Mouse (Mus musculus) liver, embryonic 12.5 days (tissue): ENCODE results near the gene Tor1b. TPM values are rescaled to one million over a fixed set of nuclear protein-coding genes. Genes with fewer than 3 reads are reported as not detected.
A peak's percentile ranks its signal among the peaks of the same experiment; 100 is the strongest.
"Not testable (repeated sequence)": the region's sequence is repeated elsewhere in the genome, so short reads cannot be mapped to it uniquely, and the experiment has no call there.

ENCODE experiments used
- ATAC-seq: fragments of 200-750 bp; cut with Nextera tagmentation; 2 replicates; pipeline ENCODE4 v1.8.0; 2017; ENCODE audit warnings: moderate number of reproducible peaks, mild to moderate bottlenecking, moderate library complexity
- H3K27ac ChIP-seq: fragments of 300-500 bp; sonication (generic); 2 replicates; pipeline ENCODE4 v1.5.1; 2016; ENCODE audit warnings: mild to moderate bottlenecking
- H3K27me3 ChIP-seq: fragments of 300-500 bp; sonication (generic); replicated peaks from 2 replicates; pipeline ENCODE4 v1.6.1; 2016; ENCODE audit warnings: mild to moderate bottlenecking, moderate library complexity
- H3K36me3 ChIP-seq: fragments of 300-500 bp; sonication (generic); 2 replicates; pipeline ENCODE4 v1.6.1; 2016; ENCODE audit warnings: mild to moderate bottlenecking, moderate library complexity
- H3K4me1 ChIP-seq: fragments of 300-500 bp; sonication (generic); 2 replicates; pipeline ENCODE4 v1.6.1; 2016
- H3K4me2 ChIP-seq: fragments of 300-500 bp; sonication (generic); 2 replicates; pipeline ENCODE4 v1.6.1; 2016; ENCODE audit warnings: mild to moderate bottlenecking, moderate library complexity
- H3K4me3 ChIP-seq: fragments of 300-500 bp; sonication (generic); 2 replicates; pipeline ENCODE4 v1.5.1; 2016; ENCODE audit warnings: mild to moderate bottlenecking, moderate library complexity
- H3K9ac ChIP-seq: fragments of 300-500 bp; sonication (generic); 2 replicates; pipeline ENCODE4 v1.6.1; 2016; ENCODE audit warnings: mild to moderate bottlenecking, moderate library complexity
- H3K9me3 ChIP-seq: fragments of 300-500 bp; sonication (generic); replicated peaks from 2 replicates; pipeline ENCODE4 v1.6.1; 2016; ENCODE audit warnings: mild to moderate bottlenecking, moderate library complexity
- WGBS: fragments of 180-500 bp; shearing (Covaris S2); methylation state at CpG from one replicate; pipeline ENCODE4 v1.1.7; 2016; ENCODE audit not compliant: insufficient replicate concordance; 5-methylcytosine and 5-hydroxymethylcytosine counted together
- polyA plus RNA-seq: library from polyadenylated mRNA; unstranded; fragments of >200 nt; fragmentation: Nextera tagmentation; extraction: Ambion mirVana; gene quantifications from 2 replicates; pipeline ENCODE4 v1.2.1, GENCODE M21; 2016

Gene Tor1b
- polyA plus RNA-seq, 1 experiment from 2014 or later: 21.8 TPM

DNA sequence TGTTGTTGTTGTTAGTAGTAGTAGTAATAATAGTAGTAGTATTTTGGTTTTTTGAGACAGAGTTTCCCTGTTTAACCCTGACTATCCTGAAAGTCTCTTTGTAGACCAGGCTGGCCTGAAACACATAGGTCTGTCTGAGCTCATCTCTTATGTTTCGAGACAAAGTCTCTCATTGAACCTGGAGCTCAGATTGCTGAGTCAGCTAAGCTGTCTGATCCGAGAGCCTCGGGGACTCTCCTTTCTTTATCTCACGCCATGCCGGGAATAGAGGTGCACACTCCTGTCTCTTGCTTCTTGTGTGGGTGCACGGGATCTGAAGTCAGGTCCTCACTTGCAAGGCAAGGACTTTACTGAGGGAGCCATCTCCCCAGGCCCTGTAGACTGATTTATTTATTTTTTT lies 19.7 kb upstream of the Tor1b start:
- H3K4me1 ChIP-seq: peaks cover 20% of the 10 kb centered on the region
- H3K4me3 ChIP-seq: no peak overlapping the region
- ATAC-seq: no peak
- H3K27ac ChIP-seq: no peak overlapping the region
- H3K9ac ChIP-seq: no peak overlapping the region
- H3K27me3 ChIP-seq: peaks cover 5% of the 10 kb centered on the region; the same call in 1 of the 2 replicates
- no peaks in the 10 kb centered on the region for H3K36me3 ChIP-seq
- H3K9me3 ChIP-seq: no peaks in the 10 kb centered on the region
- WGBS: 64% methylated on average over 6 of the region's 6 CpGs
- no peak overlapping the region for H3K4me2 ChIP-seq

DNA sequence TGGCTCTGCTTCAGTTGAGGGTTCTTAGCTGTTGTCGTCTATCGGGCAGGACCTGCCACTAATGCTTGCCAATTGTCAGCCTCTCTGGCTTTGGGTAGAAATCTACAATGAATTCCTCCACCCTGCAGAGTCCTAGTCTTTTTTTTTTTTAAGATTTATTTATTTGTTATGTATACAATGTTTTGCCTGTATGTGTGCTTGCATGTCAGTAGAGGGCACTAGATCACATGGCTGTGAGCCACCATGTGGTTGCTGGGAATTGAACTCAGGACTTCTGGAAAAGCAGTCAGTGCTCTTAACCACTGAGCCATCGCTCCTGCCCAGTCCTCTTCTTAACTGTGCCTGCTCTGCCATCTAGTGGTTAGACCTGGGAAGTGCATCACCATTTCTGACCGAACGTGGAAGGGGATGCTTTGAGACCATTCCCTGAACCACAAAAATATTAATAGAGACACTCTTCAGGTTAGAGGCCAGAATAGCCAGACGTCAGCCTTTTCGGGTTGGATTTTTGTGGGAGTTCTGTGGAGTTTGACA lies 18.8 kb upstream of the Tor1b start:
- WGBS: 14% methylated on average over 7 of the region's 7 CpGs
- no peak for ATAC-seq
- Histone ChIP-seq H3K4me3 (no peak overlapping the region), H3K4me1 (peaks cover 11% of the 10 kb centered on the region), H3K9me3 (no peaks in the 10 kb centered on the region), H3K36me3 (no peaks in the 10 kb centered on the region), H3K27ac (no peak overlapping the region), H3K27me3 (peaks cover 5% of the 10 kb centered on the region; the same call in 1 of the 2 replicates), H3K9ac (no peak overlapping the region), H3K4me2 (no peak overlapping the region)

DNA sequence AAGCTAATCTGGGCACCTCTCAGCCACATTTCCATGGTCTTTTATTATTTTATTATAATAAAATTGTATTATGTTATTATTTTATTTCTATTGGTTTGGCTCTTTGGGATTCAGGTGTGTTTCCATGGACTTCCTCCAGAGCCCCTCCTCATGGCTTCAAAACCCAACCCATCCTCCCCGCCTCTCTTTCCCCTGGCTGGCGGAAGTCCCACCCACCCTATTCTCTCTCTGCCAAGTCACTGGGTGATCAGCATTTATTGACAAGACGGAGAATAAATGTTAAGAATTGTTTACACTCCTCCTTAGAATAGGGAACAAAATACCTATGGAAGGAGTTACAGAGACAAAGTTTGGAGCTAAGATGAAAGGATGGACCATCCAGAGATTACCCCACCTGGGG lies 16.0 kb upstream of the Tor1b start:
- Histone ChIP-seq H3K9ac (no peak overlapping the region), H3K36me3 (no peaks in the 10 kb centered on the region), H3K4me2 (no peak overlapping the region), H3K9me3 (no peaks in the 10 kb centered on the region), H3K4me1 (peaks cover 4% of the 10 kb centered on the region; the same call in 1 of the 2 replicates), H3K27ac (no peak overlapping the region), H3K27me3 (peaks cover 5% of the 10 kb centered on the region; the same call in 1 of the 2 replicates), H3K4me3 (no peak overlapping the region)
- ATAC-seq: no peak
- 49% methylated on average over 3 of the region's 3 CpGs for WGBS

DNA sequence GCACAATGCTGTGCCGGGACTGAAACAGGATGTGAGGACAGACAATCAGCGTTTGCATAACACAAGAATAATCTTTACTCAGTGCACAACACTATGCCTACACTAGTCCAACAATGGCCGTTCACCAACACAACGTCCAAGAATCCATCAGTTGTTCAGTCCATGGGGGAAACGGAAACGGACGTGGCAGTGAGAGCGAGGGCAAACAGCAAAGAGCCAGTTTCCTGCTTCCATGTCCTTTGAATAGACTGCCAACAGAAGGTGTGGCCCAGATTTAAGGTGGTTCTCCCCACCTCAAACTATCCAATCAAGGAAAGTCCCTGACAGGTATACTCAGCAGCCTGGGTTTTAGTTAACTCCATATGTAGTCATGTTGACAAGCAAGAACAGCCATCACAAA lies 15.0 kb upstream of the Tor1b start:
- Histone ChIP-seq H3K9me3 (no peaks in the 10 kb centered on the region), H3K9ac (no peak overlapping the region), H3K4me2 (no peak overlapping the region), H3K4me3 (no peak overlapping the region), H3K27me3 (peaks cover 5% of the 10 kb centered on the region; the same call in 1 of the 2 replicates), H3K27ac (no peak overlapping the region), H3K36me3 (no peaks in the 10 kb centered on the region), H3K4me1 (peaks cover 8% of the 10 kb centered on the region)
- ATAC-seq: no peak
- 67% methylated on average over 8 of the region's 8 CpGs for WGBS

DNA sequence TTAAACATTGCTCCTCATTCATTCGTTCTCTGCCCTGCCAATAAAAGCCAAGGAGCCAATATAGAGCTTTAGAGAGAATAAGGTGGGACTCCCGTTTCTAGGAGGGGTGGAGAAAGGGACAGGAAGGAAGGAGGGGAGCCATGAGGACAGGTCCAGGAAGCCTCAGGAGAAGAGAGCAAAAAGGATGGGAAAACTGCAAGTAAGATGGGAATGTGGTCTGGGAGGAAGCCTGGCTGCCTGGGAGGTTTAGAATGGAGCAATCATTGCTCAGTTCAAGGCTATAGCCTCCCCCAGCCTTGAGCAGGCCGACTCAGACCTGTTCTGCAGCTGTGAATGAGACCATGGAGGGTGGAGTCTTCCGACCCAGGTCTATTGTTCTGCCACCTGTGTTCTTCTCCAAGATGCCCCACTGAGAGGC lies 14.2 kb upstream of the Tor1b start:
- no peak overlapping the region for H3K27ac ChIP-seq

DNA sequence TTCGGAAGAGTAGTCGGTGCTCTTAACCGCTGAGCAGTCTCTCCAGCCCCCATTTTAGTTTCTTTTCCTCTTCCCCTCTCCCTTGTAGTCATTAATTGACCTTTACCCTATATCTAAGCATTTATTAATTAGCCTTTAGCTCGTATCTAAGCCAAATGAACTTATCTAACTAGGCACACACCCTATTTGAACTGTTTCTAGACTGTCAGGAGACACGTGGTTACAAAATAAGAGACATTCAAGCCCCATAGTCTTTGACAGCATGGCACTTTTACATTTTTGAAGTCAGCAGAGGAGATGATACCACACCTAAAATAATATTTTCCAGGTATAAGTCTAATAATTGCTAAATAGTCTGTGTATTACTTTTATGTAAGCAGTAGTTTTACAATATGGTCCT lies 11.2 kb upstream of the Tor1b start:
- Histone ChIP-seq H3K9ac (no peak overlapping the region), H3K36me3 (no peaks in the 10 kb centered on the region), H3K9me3 (no peaks in the 10 kb centered on the region), H3K27me3 (no peaks in the 10 kb centered on the region), H3K4me2 (no peak overlapping the region), H3K4me3 (no peak overlapping the region), H3K4me1 (peaks cover 8% of the 10 kb centered on the region), H3K27ac (no peak overlapping the region)
- WGBS: 68% methylated on average over 5 of the region's 5 CpGs
- no peak for ATAC-seq

More for the DNA sequence above, 14.2 kb upstream of the Tor1b start:
- Histone ChIP-seq H3K9ac (no peak overlapping the region), H3K36me3 (no peaks in the 10 kb centered on the region), H3K4me3 (no peak overlapping the region), H3K4me2 (no peak overlapping the region), H3K4me1 (peaks cover 8% of the 10 kb centered on the region), H3K9me3 (no peaks in the 10 kb centered on the region), H3K27me3 (peaks cover 5% of the 10 kb centered on the region; the same call in 1 of the 2 replicates)
- no peak for ATAC-seq
- WGBS: 46% methylated on average over 4 of the region's 4 CpGs

DNA sequence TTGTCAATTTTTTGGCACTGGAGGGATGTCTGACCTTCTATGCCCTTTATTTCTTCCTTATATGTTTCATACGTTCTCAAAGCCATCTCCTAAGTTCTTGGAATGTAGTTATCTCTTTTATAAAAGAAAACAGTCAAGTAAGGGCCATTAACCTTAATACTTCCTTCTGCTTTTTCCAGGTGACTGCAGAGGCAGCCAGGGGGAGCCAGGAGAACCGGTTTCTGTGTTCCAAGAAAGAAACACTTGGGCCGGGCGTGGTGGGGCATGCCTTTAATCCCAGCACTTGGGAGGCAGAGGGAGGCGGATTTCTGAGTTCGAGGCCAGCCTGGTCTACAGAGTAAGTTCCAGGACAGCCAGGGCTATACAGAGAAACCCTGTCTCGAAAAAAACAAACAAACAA lies 10.6 kb upstream of the Tor1b start:
- Histone ChIP-seq H3K9ac (peak overlapping the region; percentile 57; the same call in 1 of the 2 replicates), H3K4me3 (peak overlapping the region; percentile 60), H3K4me2 (peak overlapping the region; percentile 66)
- H3K4me1 ChIP-seq, ATAC-seq, H3K9me3 ChIP-seq, H3K36me3 ChIP-seq, H3K27me3 ChIP-seq, H3K27ac ChIP-seq: not testable (repeated sequence)
- WGBS: 30% methylated on average over 7 of the region's 7 CpGs

DNA sequence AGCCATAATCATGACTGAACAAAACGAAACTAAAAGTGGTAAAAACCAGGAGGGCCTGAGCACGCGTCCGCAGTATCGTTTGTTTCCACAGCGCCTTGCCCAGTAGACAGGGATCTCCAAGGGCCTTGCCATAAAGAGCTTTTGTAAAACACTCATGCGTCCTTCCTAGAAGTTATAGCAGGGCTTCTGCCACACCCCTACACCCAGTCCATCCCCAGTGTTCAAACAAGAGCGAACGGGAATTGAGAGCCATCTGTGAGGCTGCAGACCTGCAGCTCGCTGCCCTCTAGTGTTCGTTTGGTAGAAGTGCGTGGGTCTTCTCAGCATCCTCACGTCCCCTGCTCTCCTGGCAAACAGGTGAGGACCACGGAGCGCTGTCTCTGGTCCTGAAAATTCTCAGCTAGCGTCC lies 10.2 kb upstream of the Tor1b start:
- Histone ChIP-seq H3K27ac (no peak overlapping the region), H3K4me3 (peak overlapping the region; percentile 60), H3K27me3 (peaks cover 5% of the 10 kb centered on the region), H3K4me1 (peaks cover 8% of the 10 kb centered on the region), H3K4me2 (peak overlapping the region; percentile 66), H3K9me3 (no peaks in the 10 kb centered on the region), H3K36me3 (no peaks in the 10 kb centered on the region), H3K9ac (peak overlapping the region; percentile 57)
- WGBS: 19% methylated on average over 16 of the region's 16 CpGs
- ATAC-seq: peak; percentile 76

DNA sequence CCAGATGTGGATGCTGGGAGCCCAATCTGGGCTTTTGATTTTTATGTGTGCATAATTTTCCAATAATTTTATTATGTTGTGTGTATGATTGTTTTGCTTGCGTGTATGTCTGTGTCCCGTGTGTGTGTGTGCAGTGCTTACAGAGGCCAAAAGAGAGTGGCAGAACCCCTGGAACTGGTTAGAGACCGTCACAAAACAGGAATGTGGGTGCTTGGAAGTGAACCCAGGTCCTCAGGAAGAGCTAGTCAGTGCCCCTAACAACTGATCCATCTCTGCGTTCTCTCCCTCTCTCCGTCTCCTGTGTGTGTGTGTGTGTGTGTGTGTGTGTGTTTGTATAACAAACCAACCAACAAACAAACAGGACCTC lies 319 bp upstream of the Tor1b start:
- peaks cover 35% of the 10 kb centered on the region for H3K36me3 ChIP-seq
- H3K4me2 ChIP-seq: peak overlapping the region; percentile 89
- peaks cover 2% of the 10 kb centered on the region for H3K27me3 ChIP-seq
- H3K27ac ChIP-seq: peak overlapping the region; percentile 89
- peaks cover 38% of the 10 kb centered on the region for H3K4me1 ChIP-seq
- no peak; the same call in 1 of the 2 replicates for ATAC-seq
- H3K4me3 ChIP-seq: peak overlapping the region; percentile 91
- 25% methylated on average over 5 of the region's 5 CpGs for WGBS
- peak overlapping the region; percentile 90 for H3K9ac ChIP-seq
- H3K9me3 ChIP-seq: no peaks in the 10 kb centered on the region

DNA sequence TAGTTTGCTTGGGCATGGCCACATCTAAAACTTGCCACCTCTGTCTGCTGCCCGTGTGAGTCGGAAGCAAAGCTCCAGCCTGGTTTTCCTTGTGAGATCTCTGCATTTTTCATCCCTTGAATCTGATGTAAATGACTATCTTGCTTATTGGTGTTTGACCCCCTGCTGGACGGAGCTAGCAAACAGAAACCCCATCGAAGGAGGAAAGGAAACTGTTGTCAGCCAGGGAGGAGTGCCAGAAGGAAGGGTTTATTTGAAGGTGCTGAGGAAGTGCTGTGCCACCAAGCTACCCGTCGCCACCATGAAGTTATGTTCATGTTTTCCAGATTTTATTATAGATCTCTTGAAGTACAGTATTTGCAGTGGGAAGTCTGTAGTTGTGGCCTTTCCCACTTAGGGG lies 2.0 kb downstream of the Tor1b start:
- ATAC-seq: no peak
- Histone ChIP-seq H3K9ac (peak overlapping the region; percentile 90), H3K4me2 (peak overlapping the region; percentile 89), H3K27ac (no peak overlapping the region), H3K9me3 (no peaks in the 10 kb centered on the region), H3K36me3 (peaks cover 59% of the 10 kb centered on the region), H3K4me3 (peak overlapping the region; percentile 91), H3K27me3 (no peaks in the 10 kb centered on the region), H3K4me1 (peaks cover 45% of the 10 kb centered on the region)
- WGBS: 53% methylated on average over 6 of the region's 6 CpGs

DNA sequence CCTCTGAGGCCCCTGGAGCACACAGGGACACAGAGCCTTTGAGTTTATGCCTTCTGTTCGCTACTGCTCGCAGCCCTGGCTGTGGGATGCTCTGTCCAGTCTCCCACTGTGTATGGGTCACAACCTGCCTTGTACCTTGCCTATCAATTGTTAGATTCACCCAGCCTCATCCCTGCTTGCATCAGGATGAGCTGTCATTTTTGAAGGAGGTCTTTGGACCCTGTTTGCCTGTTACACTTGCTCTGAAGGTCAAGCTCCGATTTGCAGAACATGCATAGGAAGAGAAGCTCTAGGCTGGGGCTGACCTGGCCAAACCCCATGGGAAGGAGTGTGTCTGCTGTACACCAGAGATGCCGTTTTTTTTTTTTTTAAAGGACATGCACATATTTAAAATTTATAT lies 4.8 kb downstream of the Tor1b start:
- 76% methylated on average over 4 of the region's 4 CpGs for WGBS
- H3K27me3 ChIP-seq: no peaks in the 10 kb centered on the region
- ATAC-seq: no peak
- peaks cover 44% of the 10 kb centered on the region for H3K4me1 ChIP-seq
- no peaks in the 10 kb centered on the region for H3K9me3 ChIP-seq
- H3K4me2 ChIP-seq: no peak overlapping the region
- H3K4me3 ChIP-seq: no peak overlapping the region
- no peak overlapping the region for H3K27ac ChIP-seq
- H3K36me3 ChIP-seq: peaks cover 86% of the 10 kb centered on the region
- H3K9ac ChIP-seq: no peak overlapping the region

DNA sequence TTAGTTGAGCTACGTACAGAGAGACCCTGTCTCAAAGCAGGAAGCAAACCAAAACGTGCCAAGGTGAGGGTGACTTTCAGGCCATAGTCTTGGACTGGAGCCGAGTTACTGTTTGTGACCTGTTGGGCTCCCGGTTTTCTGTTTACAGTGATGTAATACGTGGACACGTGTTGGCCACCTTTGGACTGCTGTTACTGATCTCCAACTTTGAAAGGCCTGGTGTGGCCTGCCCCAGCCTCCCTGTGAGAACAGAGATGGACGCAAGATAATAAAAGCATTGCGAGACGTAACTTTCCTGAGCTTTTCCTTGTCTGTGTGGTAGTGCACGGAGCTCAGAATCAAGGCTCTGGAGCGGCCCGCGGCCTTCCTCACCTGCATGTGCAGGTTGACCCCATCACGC lies 6.0 kb downstream of the Tor1b start:
- H3K36me3 ChIP-seq: peaks cover 98% of the 10 kb centered on the region
- peak; percentile 40 for ATAC-seq
- no peaks in the 10 kb centered on the region for H3K9me3 ChIP-seq
- peaks cover 39% of the 10 kb centered on the region for H3K4me1 ChIP-seq
- 81% methylated on average over 14 of the region's 14 CpGs for WGBS
- H3K9ac ChIP-seq: no peak overlapping the region
- no peak overlapping the region for H3K4me3 ChIP-seq
- H3K27ac ChIP-seq: peak overlapping the region; percentile 50
- no peak overlapping the region for H3K4me2 ChIP-seq
- H3K27me3 ChIP-seq: no peaks in the 10 kb centered on the region

DNA sequence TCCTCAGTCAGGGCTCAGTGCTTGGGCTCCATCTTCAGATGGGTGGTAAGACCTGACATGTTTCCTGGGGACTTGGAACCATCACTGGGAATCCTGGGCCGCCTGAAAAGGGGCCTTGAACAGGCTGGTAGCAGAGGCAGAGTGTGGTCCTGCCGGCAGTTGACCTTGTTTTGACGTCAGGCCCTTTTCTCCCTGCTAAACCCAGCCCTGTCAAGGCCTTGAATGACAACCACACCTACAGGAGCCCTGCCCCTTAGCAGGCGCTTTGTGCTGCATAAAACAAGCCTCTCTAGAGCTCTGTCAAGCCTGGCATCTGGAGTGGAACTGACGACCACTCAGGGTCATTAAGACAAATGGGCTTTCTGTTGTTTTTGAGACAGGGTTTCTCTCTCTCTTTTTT lies 7.1 kb downstream of the Tor1b start:
- H3K9ac ChIP-seq: no peak overlapping the region
- no peaks in the 10 kb centered on the region for H3K27me3 ChIP-seq
- no peak overlapping the region for H3K4me2 ChIP-seq
- peaks cover 30% of the 10 kb centered on the region for H3K4me1 ChIP-seq
- H3K4me3 ChIP-seq: no peak overlapping the region
- H3K27ac ChIP-seq: peak overlapping the region; percentile 50; the same call in 1 of the 2 replicates
- H3K36me3 ChIP-seq: peaks cover 100% of the 10 kb centered on the region
- no peaks in the 10 kb centered on the region for H3K9me3 ChIP-seq
- no peak for ATAC-seq
- WGBS: 57% methylated on average over 5 of the region's 5 CpGs
